Mouse (Mus musculus) thymus, postnatal 14 days (tissue): ENCODE data around the gene Rfx5.

Experiments used
- DNase-seq: peaks from one replicate; pipeline ENCODE4 v3.0.0; 2021

Gene Rfx5

DNA sequence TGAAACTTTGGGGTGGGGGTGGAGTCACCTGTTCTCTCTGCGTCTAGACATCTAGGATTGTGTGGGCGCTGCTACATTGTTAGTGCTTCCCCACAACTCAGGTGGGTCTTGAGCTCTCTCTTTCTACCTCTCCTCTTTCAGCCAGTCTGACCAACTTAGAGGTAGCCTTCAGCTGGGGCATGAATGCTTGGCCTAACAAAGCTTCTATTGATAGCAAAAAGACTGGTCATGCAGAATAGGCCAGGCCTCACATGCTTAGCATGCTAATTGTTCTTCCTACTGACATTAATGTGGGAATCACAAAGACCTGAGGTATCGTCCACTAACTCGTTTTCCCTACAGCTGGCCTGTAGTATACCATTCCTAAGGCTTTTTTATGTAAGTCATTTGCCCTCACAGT lies 48.7 kb downstream of the Rfx5 start:
- no peak for DNase-seq

DNA sequence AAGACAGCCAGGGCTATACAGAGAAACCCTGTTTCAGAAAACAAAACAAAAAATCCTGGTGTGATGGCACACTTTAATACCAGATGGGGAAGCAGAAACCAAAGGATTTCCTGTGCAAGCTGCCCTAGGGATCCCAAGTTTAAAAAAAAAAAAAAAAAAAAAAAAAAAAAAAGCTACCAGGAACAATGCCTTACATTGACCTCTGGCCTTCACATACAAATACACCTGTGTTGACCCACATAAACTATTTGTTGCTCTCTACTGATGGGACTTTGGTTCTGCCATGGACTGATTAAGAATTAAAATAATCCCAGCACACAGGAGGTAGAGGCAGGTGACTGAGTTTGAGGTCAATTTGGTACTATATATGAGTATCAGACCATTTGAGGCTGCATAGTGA lies 49.4 kb downstream of the Rfx5 start:
- no peak for DNase-seq

DNA sequence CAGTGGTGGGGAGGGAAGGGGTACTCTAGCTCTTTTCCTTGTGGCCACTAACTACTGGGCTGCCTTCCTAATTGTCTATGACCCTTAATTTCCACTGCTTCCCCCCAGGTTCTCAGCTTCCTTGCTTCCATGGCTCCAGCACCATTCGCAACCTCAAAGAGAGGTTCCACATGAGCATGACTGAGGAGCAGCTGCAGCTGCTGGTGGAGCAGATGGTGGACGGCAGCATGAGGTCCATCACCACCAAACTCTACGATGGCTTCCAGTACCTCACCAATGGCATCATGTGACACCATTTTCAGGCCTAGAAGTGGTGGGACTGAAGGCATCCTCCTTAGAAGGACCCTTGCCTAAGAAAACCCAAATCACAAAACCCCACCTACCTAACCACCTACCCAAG lies 51.8 kb downstream of the Rfx5 start:
- DNase-seq, result no peak

DNA sequence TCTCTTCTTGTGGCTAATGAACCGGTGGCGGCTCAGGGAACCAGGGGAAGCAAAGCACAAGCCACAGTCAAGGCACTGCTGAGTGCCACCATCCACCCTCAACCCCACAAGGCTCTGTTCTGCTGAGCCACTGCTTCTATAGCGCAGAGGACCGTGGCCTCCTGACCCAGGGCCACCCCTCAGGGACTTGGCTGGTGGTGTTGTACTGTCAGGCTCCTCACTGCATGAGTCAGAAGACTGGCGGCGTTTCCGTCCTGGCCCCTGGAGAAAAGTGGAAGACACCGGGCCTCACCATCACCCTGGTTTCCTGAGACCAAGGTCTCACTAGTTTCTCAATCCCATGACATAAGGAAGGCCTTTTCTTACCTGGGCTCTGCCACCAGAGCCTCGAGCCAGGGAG lies 53.8 kb downstream of the Rfx5 start:
- DNase-seq, result no peak

DNA sequence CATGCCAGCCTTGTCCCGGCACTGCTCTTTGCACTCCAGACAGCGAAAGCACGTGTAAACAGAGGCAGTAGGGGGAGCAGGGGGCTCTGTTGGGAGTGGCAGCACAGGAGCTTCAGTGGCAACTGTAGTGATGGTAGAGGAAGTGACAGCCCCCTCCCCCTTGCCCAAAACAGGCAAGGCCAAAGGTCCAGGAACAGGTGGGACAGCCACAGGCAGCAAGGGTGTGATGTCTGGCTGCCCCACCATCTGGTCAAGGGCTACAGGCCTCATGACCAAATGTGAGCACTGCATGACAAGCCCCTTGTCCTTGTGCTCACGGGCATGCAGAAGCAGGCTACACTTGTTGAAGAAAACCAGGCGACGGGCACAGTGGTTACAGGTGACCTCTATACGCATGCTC lies 56.5 kb downstream of the Rfx5 start:
- no peak for DNase-seq
